Mouse (Mus musculus) sigmoid colon, adult 10 weeks (tissue): ENCODE results near the gene Akap11. TPM values are rescaled to one million over a fixed set of nuclear protein-coding genes. Genes with fewer than 3 reads are reported as not detected.

Experiments
- polyA plus RNA-seq: library from polyadenylated mRNA; stranded (reverse); fragments of 350-450 nt; fragmentation: Illumina TruSeq; extraction: RNeasy Lipid Tissue Mini Kit (QIAGEN cat#74804); gene quantifications from one replicate; pipeline ENCODE4 v1.2.3, GENCODE M21; 2014; ENCODE audit warnings: low read depth, low replicate concordance

Akap11 gene
- 61.4 TPM for polyA plus RNA-seq

DNA sequence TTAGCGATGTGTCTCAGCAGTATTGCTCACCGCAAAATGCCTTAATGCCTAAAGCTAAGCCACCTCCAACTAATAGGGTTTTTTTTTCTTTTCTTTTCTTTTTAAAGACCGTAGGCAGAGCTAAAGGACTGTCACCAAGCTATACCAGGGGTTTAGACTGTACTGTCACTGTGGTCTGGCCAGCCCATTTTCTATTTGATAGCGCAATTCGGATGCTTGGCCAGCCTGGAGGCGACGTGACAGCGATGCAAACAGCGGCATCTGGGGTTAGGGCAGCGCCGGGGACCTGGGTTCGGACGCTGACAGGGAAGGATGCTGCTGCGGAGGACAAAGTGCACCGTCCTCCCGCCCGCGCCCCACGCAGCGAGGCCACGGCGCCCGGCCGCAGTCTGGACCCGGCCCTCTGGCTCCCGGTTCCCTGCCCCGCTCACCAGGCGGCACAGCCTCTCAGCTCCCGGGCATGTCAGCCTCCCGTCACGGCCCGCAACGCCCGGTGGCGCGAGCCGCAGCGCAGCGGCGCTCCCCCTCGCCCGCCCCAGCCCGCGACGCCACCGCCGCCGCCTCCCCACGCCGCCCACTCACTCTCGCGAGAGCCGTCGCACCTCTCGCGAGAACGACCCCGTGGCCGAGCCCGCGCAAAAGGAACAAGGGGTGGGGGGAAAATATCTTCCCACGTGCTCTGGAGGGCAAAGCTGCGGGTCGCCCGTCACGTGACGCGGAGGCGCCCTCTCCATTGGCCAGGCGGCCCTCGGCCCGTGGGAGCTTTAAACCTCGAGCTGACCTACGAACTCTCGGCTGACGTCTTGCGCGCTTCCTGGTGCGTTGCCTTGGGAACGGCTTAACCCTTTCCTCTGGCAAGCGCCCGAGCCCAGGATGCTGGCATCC, at the start of gene Akap11:
Akap11 (minus strand) TSS at position 528 of the 885 bp plus-strand sequence.

Other genes with a start within 250 kb of the Akap11 start
- gene Tnfsf11, start 228.8 kb downstream of the Akap11 start, polyA plus RNA-seq = 2.2 TPM
- gene Dgkh, start 196.0 kb upstream of the Akap11 start, polyA plus RNA-seq = 59.2 TPM